Mouse (Mus musculus) kidney, embryonic 15.5 days (tissue): Measurements from ENCODE around the gene Nek1. TPM values are rescaled to one million over a fixed set of nuclear protein-coding genes. Genes with fewer than 3 reads are reported as not detected.

Experiments
- ATAC-seq: fragments of 200-750 bp; cut with Nextera tagmentation; replicated peaks from 2 replicates; pipeline ENCODE4 v1.8.0; 2017; ENCODE audit warnings: moderate TSS enrichment; ENCODE audit not compliant: low FRiP score
- H3K27ac ChIP-seq: fragments of 300-500 bp; sonication (generic); 2 replicates; pipeline ENCODE4 v1.5.1; 2015; ENCODE audit warnings: mild to moderate bottlenecking, inconsistent platforms
- H3K27me3 ChIP-seq: fragments of 300-500 bp; sonication (generic); 2 replicates; pipeline ENCODE4 v1.6.1; 2015; ENCODE audit warnings: inconsistent platforms
- H3K36me3 ChIP-seq: fragments of 300-500 bp; sonication (generic); 2 replicates; pipeline ENCODE4 v1.6.1; 2015; ENCODE audit warnings: inconsistent platforms
- H3K4me1 ChIP-seq: fragments of 300-500 bp; sonication (generic); 2 replicates; pipeline ENCODE4 v1.6.1; 2015; ENCODE audit warnings: inconsistent platforms
- H3K4me2 ChIP-seq: fragments of 300-500 bp; sonication (generic); 2 replicates; pipeline ENCODE4 v1.6.1; 2015; ENCODE audit warnings: moderate library complexity, mild to moderate bottlenecking, inconsistent platforms
- H3K4me3 ChIP-seq: fragments of 300-500 bp; sonication (generic); replicated peaks from 2 replicates; pipeline ENCODE4 v1.5.1; 2015; ENCODE audit warnings: mild to moderate bottlenecking, inconsistent platforms
- H3K9ac ChIP-seq: fragments of 300-500 bp; sonication (generic); 2 replicates; pipeline ENCODE4 v1.6.1; 2015; ENCODE audit warnings: mild to moderate bottlenecking, inconsistent platforms
- H3K9me3 ChIP-seq: fragments of 300-500 bp; sonication (generic); replicated peaks from 2 replicates; pipeline ENCODE4 v1.6.1; 2016; ENCODE audit warnings: inconsistent platforms
- WGBS: fragments of 180-500 bp; shearing (Covaris S2); methylation state at CpG from one replicate; pipeline ENCODE4 v1.1.7; 2015; ENCODE audit warnings: mixed read lengths; 5-methylcytosine and 5-hydroxymethylcytosine counted together
- polyA plus RNA-seq: library from polyadenylated mRNA; unstranded; fragments of >200 nt; fragmentation: Nextera tagmentation; extraction: Ambion mirVana; gene quantifications from 2 replicates; pipeline ENCODE4 v1.2.1, GENCODE M21; 2015

The Nek1 gene
- polyA plus RNA-seq, 1 experiment from 2014 or later: 20.3 TPM

DNA sequence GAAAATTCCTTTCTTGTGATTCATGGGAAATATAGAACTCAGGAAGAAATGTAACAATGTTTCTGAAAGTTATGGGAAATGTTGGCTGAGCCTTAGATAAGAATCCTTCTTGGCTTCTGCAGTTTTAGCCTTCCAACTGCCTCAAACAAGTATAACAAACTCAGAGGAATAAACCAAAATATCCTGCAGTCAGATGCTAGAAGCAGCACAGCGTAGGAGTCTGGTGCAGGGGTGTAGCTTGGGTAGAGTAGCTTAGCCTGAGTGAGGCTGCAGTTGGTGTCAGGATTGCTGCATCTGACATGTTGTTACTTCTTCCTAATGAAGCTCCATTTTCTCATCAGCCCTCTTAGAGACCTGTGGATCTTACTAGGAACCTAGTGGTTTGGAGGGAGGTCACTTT lies 128.6 kb downstream of the Nek1 start:
- Histone ChIP-seq H3K4me1 (no peaks in the 10 kb centered on the region), H3K4me2 (no peak overlapping the region), H3K27me3 (no peaks in the 10 kb centered on the region), H3K9ac (no peak overlapping the region), H3K36me3 (peaks cover 17% of the 10 kb centered on the region), H3K27ac (no peak overlapping the region), H3K9me3 (no peaks in the 10 kb centered on the region), H3K4me3 (no peak overlapping the region)
- WGBS: 94% methylated on average over 1 of the region's 1 CpGs
- ATAC-seq: no peak

- 76% methylated on average over 2 of the region's 2 CpGs for WGBS
- no peak for ATAC-seq
Measured at GRCm38 (mm10) chr8:61127299-61127861, 134.4 kb downstream of the Nek1 start.

DNA sequence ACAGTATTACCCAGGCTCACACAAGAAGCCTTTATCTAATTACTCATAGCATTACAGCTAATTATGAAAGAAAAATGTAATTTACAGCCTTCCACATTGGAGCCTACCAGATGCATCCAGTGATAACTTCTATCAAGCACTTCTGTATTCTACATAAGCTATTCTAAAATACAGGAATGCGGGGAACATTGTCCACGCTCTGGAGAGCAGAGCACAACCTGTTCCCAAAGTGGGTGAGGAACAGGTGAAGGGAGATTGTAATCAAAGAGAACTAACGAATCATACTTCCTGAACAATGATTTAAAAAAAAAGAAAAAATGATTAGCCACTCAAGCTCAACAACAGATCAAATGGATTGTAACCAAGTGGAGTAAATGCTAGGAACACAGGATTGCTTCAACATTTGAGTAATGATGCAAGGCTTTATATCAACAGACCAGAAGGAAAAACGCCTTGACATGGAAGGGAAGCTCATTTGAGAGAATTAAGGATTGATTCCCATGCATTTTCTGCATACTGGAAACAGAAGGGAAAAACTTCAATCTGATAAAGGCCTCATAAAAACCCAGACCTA lies 139.7 kb downstream of the Nek1 start:
- Histone ChIP-seq H3K4me3 (no peak overlapping the region), H3K9me3 (no peaks in the 10 kb centered on the region), H3K36me3 (no peaks in the 10 kb centered on the region), H3K4me2 (no peak overlapping the region), H3K4me1 (no peaks in the 10 kb centered on the region), H3K9ac (no peak overlapping the region), H3K27ac (0 out of 2 replicates have a peak overlapping the region, but pooled peaks have one; percentile 32), H3K27me3 (no peaks in the 10 kb centered on the region)
- WGBS: 74% methylated on average over 4 of the region's 4 CpGs
- peak; percentile 77 for ATAC-seq

More at GRCm38 (mm10) chr8:61127299-61127861, 134.4 kb downstream of the Nek1 start:
- Histone ChIP-seq H3K36me3 (peaks cover 11% of the 10 kb centered on the region; the same call in 1 of the 2 replicates), H3K9me3 (no peaks in the 10 kb centered on the region), H3K4me3 (no peak overlapping the region), H3K4me1 (no peaks in the 10 kb centered on the region), H3K27ac (no peak overlapping the region), H3K9ac (no peak overlapping the region), H3K27me3 (no peaks in the 10 kb centered on the region), H3K4me2 (no peak overlapping the region)

- no peaks in the 10 kb centered on the region for H3K36me3 ChIP-seq
- peaks cover 6% of the 10 kb centered on the region; the same call in 1 of the 2 replicates for H3K4me1 ChIP-seq
- H3K27me3 ChIP-seq: no peaks in the 10 kb centered on the region
- no peak overlapping the region for H3K4me3 ChIP-seq
- 81% methylated on average over 6 of the region's 6 CpGs for WGBS
- H3K9me3 ChIP-seq: no peaks in the 10 kb centered on the region
- no peak overlapping the region for H3K27ac ChIP-seq
- H3K9ac ChIP-seq: no peak overlapping the region
- no peak overlapping the region for H3K4me2 ChIP-seq
- peak; percentile 36; the same call in 1 of the 2 replicates for ATAC-seq
Measured at GRCm38 (mm10) chr8:61141869-61142268, 148.9 kb downstream of the Nek1 start.

GRCm38 (mm10) chr8:61142302-61142701 lies 149.3 kb downstream of the Nek1 start:
- no peaks in the 10 kb centered on the region for H3K36me3 ChIP-seq
- no peak overlapping the region for H3K4me2 ChIP-seq
- peaks cover 6% of the 10 kb centered on the region; the same call in 1 of the 2 replicates for H3K4me1 ChIP-seq
- H3K9me3 ChIP-seq: no peaks in the 10 kb centered on the region
- peak; percentile 60 for ATAC-seq
- 49% methylated on average over 3 of the region's 3 CpGs for WGBS
- no peak overlapping the region for H3K4me3 ChIP-seq
- no peaks in the 10 kb centered on the region for H3K27me3 ChIP-seq
- H3K27ac ChIP-seq: no peak overlapping the region
- H3K9ac ChIP-seq: no peak overlapping the region

DNA sequence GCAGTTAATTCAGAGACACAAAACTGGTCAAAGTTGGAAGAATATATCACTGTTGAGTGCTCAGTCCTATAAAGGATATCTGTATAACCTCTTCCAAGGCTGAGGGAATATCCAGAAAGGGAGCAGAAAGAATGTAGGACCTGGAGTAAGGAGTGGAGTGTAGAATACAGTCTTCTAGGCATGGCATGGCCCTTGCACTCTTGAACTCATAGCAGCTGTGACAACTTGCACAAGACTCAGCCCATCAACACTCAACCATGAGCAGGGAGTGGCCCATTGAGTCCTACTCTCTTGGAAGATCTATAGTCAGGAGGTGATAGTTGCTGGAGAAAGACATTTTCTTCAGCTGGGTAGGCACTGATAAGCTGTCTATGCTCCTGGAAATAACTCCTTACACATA lies 149.8 kb downstream of the Nek1 start:
- ATAC-seq: no peak
- Histone ChIP-seq H3K27ac (no peak overlapping the region), H3K4me3 (no peak overlapping the region), H3K9ac (no peak overlapping the region), H3K4me2 (no peak overlapping the region), H3K9me3 (no peaks in the 10 kb centered on the region), H3K36me3 (no peaks in the 10 kb centered on the region), H3K27me3 (no peaks in the 10 kb centered on the region), H3K4me1 (peaks cover 6% of the 10 kb centered on the region; the same call in 1 of the 2 replicates)

DNA sequence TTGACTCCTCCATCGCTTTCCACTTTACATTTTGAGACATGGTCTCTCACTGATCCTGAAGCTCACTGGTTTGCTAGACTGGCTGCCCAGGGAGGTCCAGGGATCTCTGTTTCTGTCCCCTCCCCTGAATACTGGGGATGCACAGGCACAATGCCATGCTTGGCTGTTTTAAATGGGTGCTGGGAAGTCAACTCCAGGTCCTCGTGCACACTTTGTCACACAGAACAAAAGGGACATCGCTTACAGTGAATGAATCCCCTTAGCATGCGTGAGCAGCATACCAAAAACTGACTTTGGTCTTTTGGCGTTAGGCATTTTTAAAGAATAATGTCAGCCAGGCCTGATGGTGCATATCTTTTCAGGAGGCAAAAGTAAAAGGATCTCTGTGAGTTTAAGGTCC lies 155.7 kb downstream of the Nek1 start:
- WGBS: 84% methylated on average over 5 of the region's 5 CpGs
- H3K9me3 ChIP-seq: no peaks in the 10 kb centered on the region
- no peak overlapping the region for H3K4me3 ChIP-seq
- H3K4me1 ChIP-seq: no peaks in the 10 kb centered on the region
- H3K9ac ChIP-seq: no peak overlapping the region
- H3K27ac ChIP-seq: no peak overlapping the region
- H3K4me2 ChIP-seq: no peak overlapping the region
- no peak for ATAC-seq
- no peaks in the 10 kb centered on the region for H3K27me3 ChIP-seq
- H3K36me3 ChIP-seq: no peaks in the 10 kb centered on the region

DNA sequence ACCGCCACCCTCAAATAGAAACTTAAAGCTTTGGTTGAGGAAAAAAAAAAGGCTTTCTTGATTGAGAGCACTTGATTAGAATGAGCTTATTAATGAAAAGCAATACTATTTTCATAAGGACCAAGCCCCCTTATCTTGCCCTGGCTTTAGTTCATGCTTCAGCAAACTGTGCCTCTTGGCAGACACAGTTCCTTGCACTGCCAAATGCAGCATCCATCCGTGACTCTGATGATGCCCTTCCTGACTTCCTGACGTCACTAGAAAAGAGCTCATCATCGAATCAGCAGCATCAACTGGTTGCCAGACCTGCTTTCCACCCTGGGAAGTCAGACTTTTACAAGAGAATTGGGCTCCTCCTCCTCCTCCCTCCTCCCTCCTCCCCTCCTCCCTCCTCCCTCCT lies 157.6 kb downstream of the Nek1 start:
- no peaks in the 10 kb centered on the region for H3K4me1 ChIP-seq
- H3K27me3 ChIP-seq: no peaks in the 10 kb centered on the region
- no peaks in the 10 kb centered on the region for H3K9me3 ChIP-seq
- H3K27ac ChIP-seq: no peak overlapping the region
- H3K9ac ChIP-seq: no peak overlapping the region
- ATAC-seq: no peak
- no peak overlapping the region for H3K4me3 ChIP-seq
- WGBS: 59% methylated on average over 4 of the region's 4 CpGs
- no peak overlapping the region for H3K4me2 ChIP-seq
- H3K36me3 ChIP-seq: no peaks in the 10 kb centered on the region

DNA sequence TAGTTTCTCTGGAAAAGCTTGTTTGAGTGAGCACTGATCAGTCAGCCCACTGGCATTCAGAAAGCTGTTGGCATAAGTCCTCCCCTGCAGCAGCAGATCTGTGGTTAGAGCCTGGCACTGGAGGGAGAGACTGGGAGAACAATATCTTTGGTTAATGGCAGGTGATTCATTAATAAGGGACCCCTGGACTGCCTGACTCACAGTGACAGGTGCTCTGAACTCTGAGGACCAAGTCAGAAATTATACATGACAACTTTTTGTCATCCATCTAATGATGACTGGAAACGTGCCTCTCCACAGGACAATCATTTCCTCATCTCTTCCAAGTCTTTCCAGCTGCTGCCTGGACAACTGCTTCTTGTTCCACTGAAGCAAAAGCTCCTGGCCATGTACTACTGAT lies 163.4 kb downstream of the Nek1 start:
- no peak overlapping the region for H3K27ac ChIP-seq
- H3K4me3 ChIP-seq: no peak overlapping the region
- no peaks in the 10 kb centered on the region for H3K27me3 ChIP-seq
- no peaks in the 10 kb centered on the region for H3K36me3 ChIP-seq
- no peak for ATAC-seq
- H3K4me2 ChIP-seq: no peak overlapping the region
- no peaks in the 10 kb centered on the region for H3K9me3 ChIP-seq
- WGBS: 43% methylated on average over 1 of the region's 1 CpGs
- no peaks in the 10 kb centered on the region for H3K4me1 ChIP-seq
- no peak overlapping the region for H3K9ac ChIP-seq

- H3K36me3 ChIP-seq: no peaks in the 10 kb centered on the region
- no peaks in the 10 kb centered on the region for H3K27me3 ChIP-seq
- no peak overlapping the region for H3K9ac ChIP-seq
- no peak for ATAC-seq
- no peak overlapping the region for H3K27ac ChIP-seq
- no peaks in the 10 kb centered on the region for H3K4me1 ChIP-seq
- no peaks in the 10 kb centered on the region for H3K9me3 ChIP-seq
- 74% methylated on average over 3 of the region's 3 CpGs for WGBS
- H3K4me3 ChIP-seq: no peak overlapping the region
- H3K4me2 ChIP-seq: no peak overlapping the region
Measured at GRCm38 (mm10) chr8:61158540-61158939, 165.5 kb downstream of the Nek1 start.

DNA sequence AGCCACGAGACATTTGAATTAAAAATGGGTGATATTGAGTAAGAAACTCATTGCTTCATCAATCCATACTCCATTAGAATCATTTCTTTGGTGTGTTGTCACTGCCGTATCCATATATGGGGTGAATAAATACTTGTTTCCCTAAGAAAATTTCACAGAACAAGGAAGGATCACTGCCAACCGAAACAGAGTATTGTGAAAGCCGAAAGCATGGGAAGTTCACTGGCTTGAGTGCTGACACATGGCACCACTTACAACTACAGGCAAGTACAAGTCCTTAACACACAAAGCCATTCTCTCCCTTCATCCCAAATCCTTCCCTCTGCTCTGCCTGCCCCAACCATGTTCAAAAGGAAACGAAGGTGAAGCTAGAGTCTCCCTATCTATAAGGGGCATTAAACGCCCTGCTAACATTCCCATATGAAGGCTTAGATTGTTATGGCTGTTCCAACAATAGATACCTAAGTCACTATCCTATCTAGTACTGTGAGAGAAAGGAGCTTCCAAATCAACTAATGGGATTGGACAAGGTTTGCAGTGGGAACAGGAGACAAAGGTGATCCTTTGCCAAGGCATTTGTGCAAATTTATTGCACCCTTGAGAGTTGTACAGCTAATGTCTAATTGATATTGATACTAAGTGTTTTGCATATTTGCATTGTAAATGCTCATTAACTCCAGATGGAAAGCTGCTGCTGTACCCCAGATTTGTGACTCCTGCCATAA lies 168.6 kb downstream of the Nek1 start:
- ATAC-seq: no peak
- H3K4me3 ChIP-seq: no peak overlapping the region
- no peak overlapping the region for H3K4me2 ChIP-seq
- no peak overlapping the region for H3K9ac ChIP-seq
- H3K27me3 ChIP-seq: no peaks in the 10 kb centered on the region
- no peaks in the 10 kb centered on the region for H3K36me3 ChIP-seq
- H3K4me1 ChIP-seq: no peaks in the 10 kb centered on the region
- H3K9me3 ChIP-seq: no peaks in the 10 kb centered on the region
- WGBS: 90% methylated on average over 6 of the region's 6 CpGs
- H3K27ac ChIP-seq: no peak overlapping the region

GRCm38 (mm10) chr8:61162186-61162566 lies 169.2 kb downstream of the Nek1 start:
- Histone ChIP-seq H3K4me2 (no peak overlapping the region), H3K27ac (no peak overlapping the region), H3K4me1 (no peaks in the 10 kb centered on the region), H3K4me3 (no peak overlapping the region), H3K27me3 (no peaks in the 10 kb centered on the region), H3K36me3 (no peaks in the 10 kb centered on the region), H3K9ac (no peak overlapping the region), H3K9me3 (no peaks in the 10 kb centered on the region)
- no peak for ATAC-seq
- WGBS: 59% methylated on average over 1 of the region's 1 CpGs
